Comparison of ENCODE assay signal across 20 mouse cellular contexts in genomic region chr7:83087408-83087807, GRCm38 (mm10).
"Had no signal": no experiment of that assay in that cellular context is flagged by ENCODE, and none has a peak within 500 bp of the region (broad histone marks: within the 10 kb centered on the region; RNA-seq: fewer than 3 reads in every experiment).

No protein-coding gene starts in this region.

- H3K4me2 ChIP-seq: kidney, embryonic 15.5 days; limb, embryonic 12.5 days; limb, embryonic 15.5 days; liver, embryonic 11.5 days; lung, embryonic 14.5 days; midbrain, embryonic 12.5 days; neural tube, embryonic 13.5 days had no signal

- H3K36me3 ChIP-seq: kidney, embryonic 15.5 days; limb, embryonic 12.5 days; limb, embryonic 15.5 days; midbrain, embryonic 12.5 days; neural tube, embryonic 13.5 days had no signal

- H3K27ac ChIP-seq: kidney, embryonic 15.5 days; limb, embryonic 15.5 days; liver, embryonic 14.5 days; macrophage; midbrain, embryonic 12.5 days; neural tube, embryonic 13.5 days; stomach, postnatal 0 days had no signal

- H3K9me3 ChIP-seq: kidney, embryonic 15.5 days; limb, embryonic 12.5 days; limb, embryonic 15.5 days; midbrain, embryonic 12.5 days; neural tube, embryonic 13.5 days had no signal

- H3K27me3 ChIP-seq: kidney, embryonic 15.5 days; limb, embryonic 12.5 days; limb, embryonic 15.5 days; midbrain, embryonic 12.5 days; neural tube, embryonic 13.5 days had no signal

- H3K4me3 ChIP-seq: kidney, embryonic 15.5 days; limb, embryonic 12.5 days; limb, embryonic 15.5 days; midbrain, embryonic 12.5 days; myocyte; neural tube, embryonic 13.5 days had no signal

- H3K9ac ChIP-seq: kidney, embryonic 15.5 days; limb, embryonic 12.5 days; limb, embryonic 15.5 days; liver, embryonic 14.5 days; liver, postnatal 0 days; lung, embryonic 14.5 days; neural tube, embryonic 13.5 days had no signal

- DNase-seq: kidney, adult 8-10 months; kidney, postnatal 10 days; kidney, postnatal 4 days; left cerebral cortex, postnatal 4 days; liver, postnatal 0 days; lung, embryonic 14.5 days; right cerebral cortex, postnatal 4 days; thymus, postnatal 36 days had no signal

- ATAC-seq: liver, postnatal 0 days; lung, postnatal 0 days; midbrain, embryonic 16.5 days had no signal
